Mouse (Mus musculus): ENCODE results near the gene Tbc1d9. TPM values are rescaled to one million over a fixed set of nuclear protein-coding genes. Genes with fewer than 3 reads are reported as not detected.

Gene Tbc1d9
- total RNA-seq, 2 experiments from 2014 or later, result 96.2 to 97.5 TPM

- DNase-seq (ENCODE audit: low spot score in 2 of 2), result no peak
Measured at GRCm38 (mm10) chr8:83177317-83178195, 12.4 kb downstream of the Tbc1d9 start.

- no peak for DNase-seq (ENCODE audit: low spot score in 2 of 2)
Measured at GRCm38 (mm10) chr8:83178228-83178742, 13.1 kb downstream of the Tbc1d9 start.

- no peak for DNase-seq (ENCODE audit: low spot score in 2 of 2)
Measured at GRCm38 (mm10) chr8:83181851-83182482, 16.8 kb downstream of the Tbc1d9 start.

GRCm38 (mm10) chr8:83182784-83183183 is 17.6 kb downstream of the Tbc1d9 start:
- no peak for DNase-seq (ENCODE audit: low spot score in 2 of 2)

- DNase-seq (ENCODE audit: low spot score in 2 of 2), result no peak
Measured at GRCm38 (mm10) chr8:83186376-83186775, 21.2 kb downstream of the Tbc1d9 start.

- no peak for DNase-seq (ENCODE audit: low spot score in 2 of 2)
Measured at GRCm38 (mm10) chr8:83187363-83187962, 22.3 kb downstream of the Tbc1d9 start.

- no peak for DNase-seq (ENCODE audit: low spot score in 2 of 2)
Measured at GRCm38 (mm10) chr8:83189538-83190095, 24.5 kb downstream of the Tbc1d9 start.

- DNase-seq (ENCODE audit: low spot score in 2 of 2), result peak; percentile 33 to 46
Measured at GRCm38 (mm10) chr8:83196088-83196487, 30.9 kb downstream of the Tbc1d9 start.

GRCm38 (mm10) chr8:83199715-83200114 is 34.6 kb downstream of the Tbc1d9 start:
- no peak for DNase-seq (ENCODE audit: low spot score in 2 of 2)

- DNase-seq (ENCODE audit: low spot score in 2 of 2), result peak; percentile 28 to 52
Measured at GRCm38 (mm10) chr8:83200191-83201177, 35.3 kb downstream of the Tbc1d9 start.

GRCm38 (mm10) chr8:83202946-83203345 is 37.8 kb downstream of the Tbc1d9 start:
- no peak for DNase-seq (ENCODE audit: low spot score in 2 of 2)

- peak in 1 of 2 experiments; percentile 39 for DNase-seq (ENCODE audit: low spot score in 2 of 2)
Measured at GRCm38 (mm10) chr8:83205907-83206306, 40.8 kb downstream of the Tbc1d9 start.

GRCm38 (mm10) chr8:83209581-83209980 is 44.4 kb downstream of the Tbc1d9 start:
- no peak for DNase-seq (ENCODE audit: low spot score in 2 of 2)

- no peak for DNase-seq (ENCODE audit: low spot score in 2 of 2)
Measured at GRCm38 (mm10) chr8:83210676-83211075, 45.5 kb downstream of the Tbc1d9 start.

GRCm38 (mm10) chr8:83215065-83215464 is 49.9 kb downstream of the Tbc1d9 start:
- no peak for DNase-seq (ENCODE audit: low spot score in 2 of 2)

GRCm38 (mm10) chr8:83216520-83216919 is 51.4 kb downstream of the Tbc1d9 start:
- no peak for DNase-seq (ENCODE audit: low spot score in 2 of 2)

GRCm38 (mm10) chr8:83217196-83217595 is 52.0 kb downstream of the Tbc1d9 start:
- DNase-seq (ENCODE audit: low spot score in 2 of 2), result no peak

- no peak for DNase-seq (ENCODE audit: low spot score in 2 of 2)
Measured at GRCm38 (mm10) chr8:83217891-83218290, 52.7 kb downstream of the Tbc1d9 start.

- DNase-seq (ENCODE audit: low spot score in 2 of 2), result no peak
Measured at GRCm38 (mm10) chr8:83219392-83219791, 54.2 kb downstream of the Tbc1d9 start.

GRCm38 (mm10) chr8:83220746-83221145 is 55.6 kb downstream of the Tbc1d9 start:
- no peak for DNase-seq (ENCODE audit: low spot score in 2 of 2)

Data from left cerebral cortex, adult 18-20 months (tissue).